Mouse (Mus musculus) layer of hippocampus, postnatal 10 days (tissue): ENCODE measurements around the gene Lpar2. TPM values are rescaled to one million over a fixed set of nuclear protein-coding genes. Genes with fewer than 3 reads are reported as not detected.

ENCODE experiments used
- DNase-seq, 2 experiments: peaks; one replicate each; pipeline ENCODE4 v3.0.0; 2021; ENCODE audit warnings: low spot score in 2 of 2
- total RNA-seq, 2 experiments: library from RNA; stranded (reverse); gene quantifications; 2 replicates each; pipeline ENCODE4 v1.2.3; 2021

The Lpar2 gene
- total RNA-seq, 2 experiments from 2014 or later = 1.7 to 1.9 TPM

GRCm38 (mm10) chr8:69805086-69805485, 17.1 kb upstream of the Lpar2 start:
- DNase-seq = no peak

GRCm38 (mm10) chr8:69805491-69805890, 16.7 kb upstream of the Lpar2 start:
- peak in 1 of 2 experiments; percentile 15 for DNase-seq

- peak in 1 of 2 experiments; percentile 19 for DNase-seq
Measured at GRCm38 (mm10) chr8:69807236-69807635, 15.0 kb upstream of the Lpar2 start.

GRCm38 (mm10) chr8:69808094-69808863, 13.9 kb upstream of the Lpar2 start, which contains the start of gene Gmip:
Gmip (plus strand) TSS chr8:69808679.
- peak; percentile 59 to 71 for DNase-seq

GRCm38 (mm10) chr8:69808864-69809403, 13.3 kb upstream of the Lpar2 start:
- DNase-seq = peak; percentile 34 to 48

- DNase-seq = no peak
Measured at GRCm38 (mm10) chr8:69809820-69810219, 12.4 kb upstream of the Lpar2 start.

- DNase-seq = no peak
Measured at GRCm38 (mm10) chr8:69814881-69815280, 7.3 kb upstream of the Lpar2 start.

- no peak for DNase-seq
Measured at GRCm38 (mm10) chr8:69815396-69815795, 6.8 kb upstream of the Lpar2 start.

- DNase-seq = no peak
Measured at GRCm38 (mm10) chr8:69820466-69820865, 1.8 kb upstream of the Lpar2 start.

- DNase-seq = peak in 1 of 2 experiments; percentile 44
Measured at GRCm38 (mm10) chr8:69821971-69822385, 251 bp upstream of the Lpar2 start.

- no peak for DNase-seq
Measured at GRCm38 (mm10) chr8:69826371-69826770, 4.1 kb downstream of the Lpar2 start.

GRCm38 (mm10) chr8:69832298-69832853, 10.1 kb downstream of the Lpar2 start, which contains the start of gene Pbx4:
Pbx4 (plus strand) TSS chr8:69832491.
- DNase-seq = peak; percentile 87 to 89

- no peak for DNase-seq
Measured at GRCm38 (mm10) chr8:69837057-69837682, 14.9 kb downstream of the Lpar2 start.

- DNase-seq = no peak
Measured at GRCm38 (mm10) chr8:69847167-69848065, 25.2 kb downstream of the Lpar2 start.

GRCm38 (mm10) chr8:69848951-69849350, 26.7 kb downstream of the Lpar2 start:
- no peak for DNase-seq

- no peak for DNase-seq
Measured at GRCm38 (mm10) chr8:69849899-69850298, 27.7 kb downstream of the Lpar2 start.

- DNase-seq = no peak
Measured at GRCm38 (mm10) chr8:69850926-69851506, 28.8 kb downstream of the Lpar2 start.

GRCm38 (mm10) chr8:69853869-69854268, 31.6 kb downstream of the Lpar2 start:
- DNase-seq = no peak

GRCm38 (mm10) chr8:69860807-69861206, 38.6 kb downstream of the Lpar2 start:
- DNase-seq = no peak

- DNase-seq = no peak
Measured at GRCm38 (mm10) chr8:69861251-69861650, 39.0 kb downstream of the Lpar2 start.
